Mouse (Mus musculus): ENCODE measurements around the gene Olig3. TPM values are rescaled to one million over a fixed set of nuclear protein-coding genes. Genes with fewer than 3 reads are reported as not detected.

Gene Olig3
- polyA plus RNA-seq (2016; fragmentation: Nextera tagmentation; extraction: Ambion mirVana) = 3.4 and 10.2 TPM in 2 replicates

GRCm38 (mm10) chr10:19356071-19356583 lies at the start of gene Olig3:
TSS of gene Olig3 (plus strand) at chr10:19356533.
- no peak for DNase-seq (ENCODE audit: low spot score)
- peaks cover 20% of the 10 kb centered on the region for H3K4me1 ChIP-seq
- H3K27ac ChIP-seq (replicated peaks) = no peak within 1 kb of the TSS
- peak within 1 kb of the TSS; percentile 47 for H3K4me3 ChIP-seq
- peaks cover 100% of the 10 kb centered on the region for H3K27me3 ChIP-seq (replicated peaks; ENCODE audit: low read depth, poor library complexity, severe bottlenecking)
- WGBS = 2% methylated on average over 9 of the region's 9 CpGs
- H3K9me3 ChIP-seq = no peaks in the 10 kb centered on the region
- no peaks in the 10 kb centered on the region for H3K36me3 ChIP-seq (replicated peaks)

GRCm38 (mm10) chr10:19309681-19310395 lies 46.5 kb upstream of the Olig3 start:
- Histone ChIP-seq H3K4me3 (no peak overlapping the region), H3K27me3 (replicated peaks; ENCODE audit: low read depth, poor library complexity, severe bottlenecking) (no peaks in the 10 kb centered on the region), H3K27ac (replicated peaks) (no peak overlapping the region; the same call in 1 of the 2 replicates), H3K4me1 (peaks cover 5% of the 10 kb centered on the region; the same call in 1 of the 2 replicates), H3K9me3 (no peaks in the 10 kb centered on the region), H3K36me3 (replicated peaks) (no peaks in the 10 kb centered on the region)
- 29% methylated on average over 5 of the region's 5 CpGs for WGBS
- peak; percentile 21 for DNase-seq (ENCODE audit: low spot score)

GRCm38 (mm10) chr10:19310471-19310870 lies 45.9 kb upstream of the Olig3 start:
- Histone ChIP-seq H3K4me1 (peaks cover 5% of the 10 kb centered on the region; the same call in 1 of the 2 replicates), H3K4me3 (no peak overlapping the region), H3K9me3 (no peaks in the 10 kb centered on the region), H3K27me3 (replicated peaks; ENCODE audit: low read depth, poor library complexity, severe bottlenecking) (no peaks in the 10 kb centered on the region), H3K36me3 (replicated peaks) (no peaks in the 10 kb centered on the region), H3K27ac (replicated peaks) (no peak overlapping the region)
- 43% methylated on average over 5 of the region's 5 CpGs for WGBS
- no peak for DNase-seq (ENCODE audit: low spot score)

GRCm38 (mm10) chr10:19317962-19318812 lies 38.1 kb upstream of the Olig3 start:
- Histone ChIP-seq H3K9me3 (no peaks in the 10 kb centered on the region), H3K4me3 (no peak overlapping the region), H3K27ac (replicated peaks) (no peak overlapping the region), H3K36me3 (replicated peaks) (no peaks in the 10 kb centered on the region), H3K4me1 (no peaks in the 10 kb centered on the region), H3K27me3 (replicated peaks; ENCODE audit: low read depth, poor library complexity, severe bottlenecking) (peaks cover 7% of the 10 kb centered on the region)
- DNase-seq (ENCODE audit: low spot score) = no peak
- WGBS = 85% methylated on average over 19 of the region's 19 CpGs

- 80% methylated on average over 2 of the region's 2 CpGs for WGBS
Observed at GRCm38 (mm10) chr10:19321781-19322180, 34.6 kb upstream of the Olig3 start.

GRCm38 (mm10) chr10:19329191-19329777 lies 27.0 kb upstream of the Olig3 start:
- no peak overlapping the region for H3K4me3 ChIP-seq
- no peak overlapping the region for H3K27ac ChIP-seq (replicated peaks)
- 20% methylated on average over 3 of the region's 3 CpGs for WGBS
- no peak for DNase-seq (ENCODE audit: low spot score)
- H3K36me3 ChIP-seq (replicated peaks) = no peaks in the 10 kb centered on the region
- peaks cover 5% of the 10 kb centered on the region; the same call in 1 of the 2 replicates for H3K4me1 ChIP-seq
- H3K27me3 ChIP-seq (replicated peaks; ENCODE audit: low read depth, poor library complexity, severe bottlenecking) = peaks cover 19% of the 10 kb centered on the region
- no peaks in the 10 kb centered on the region for H3K9me3 ChIP-seq

More at GRCm38 (mm10) chr10:19321781-19322180, 34.6 kb upstream of the Olig3 start:
- DNase-seq (ENCODE audit: low spot score) = no peak
- no peak overlapping the region for H3K27ac ChIP-seq (replicated peaks)
- H3K27me3 ChIP-seq (replicated peaks; ENCODE audit: low read depth, poor library complexity, severe bottlenecking) = peaks cover 7% of the 10 kb centered on the region
- H3K9me3 ChIP-seq = no peaks in the 10 kb centered on the region
- H3K36me3 ChIP-seq (replicated peaks) = no peaks in the 10 kb centered on the region
- no peak overlapping the region for H3K4me3 ChIP-seq
- H3K4me1 ChIP-seq = no peaks in the 10 kb centered on the region

GRCm38 (mm10) chr10:19333425-19333824 lies 22.9 kb upstream of the Olig3 start:
- 70% methylated on average over 1 of the region's 1 CpGs for WGBS
- H3K36me3 ChIP-seq (replicated peaks) = no peaks in the 10 kb centered on the region
- H3K27me3 ChIP-seq (replicated peaks; ENCODE audit: low read depth, poor library complexity, severe bottlenecking) = peaks cover 28% of the 10 kb centered on the region
- no peak overlapping the region for H3K4me3 ChIP-seq
- no peak overlapping the region for H3K27ac ChIP-seq (replicated peaks)
- no peak for DNase-seq (ENCODE audit: low spot score)
- H3K4me1 ChIP-seq = peaks cover 5% of the 10 kb centered on the region; the same call in 1 of the 2 replicates
- H3K9me3 ChIP-seq = no peaks in the 10 kb centered on the region

GRCm38 (mm10) chr10:19338695-19339630 lies 17.4 kb upstream of the Olig3 start:
- WGBS = 6% methylated on average over 18 of the region's 18 CpGs
- Histone ChIP-seq H3K27me3 (replicated peaks; ENCODE audit: low read depth, poor library complexity, severe bottlenecking) (peaks cover 72% of the 10 kb centered on the region), H3K9me3 (no peaks in the 10 kb centered on the region), H3K36me3 (replicated peaks) (no peaks in the 10 kb centered on the region), H3K4me1 (0 out of 2 replicates have a peak, but pooled peaks cover 5% of the 10 kb centered on the region), H3K27ac (replicated peaks) (no peak overlapping the region), H3K4me3 (no peak overlapping the region)
- peak; percentile 30 for DNase-seq (ENCODE audit: low spot score)

GRCm38 (mm10) chr10:19344039-19344438 lies 12.3 kb upstream of the Olig3 start:
- peaks cover 71% of the 10 kb centered on the region for H3K27me3 ChIP-seq (replicated peaks; ENCODE audit: low read depth, poor library complexity, severe bottlenecking)

GRCm38 (mm10) chr10:19349326-19349725 lies 7.0 kb upstream of the Olig3 start:
- WGBS = 44% methylated on average over 3 of the region's 3 CpGs
- peaks cover 78% of the 10 kb centered on the region for H3K27me3 ChIP-seq (replicated peaks; ENCODE audit: low read depth, poor library complexity, severe bottlenecking)
- H3K4me3 ChIP-seq = no peak overlapping the region
- no peak overlapping the region for H3K27ac ChIP-seq (replicated peaks)
- H3K4me1 ChIP-seq = peaks cover 10% of the 10 kb centered on the region
- DNase-seq (ENCODE audit: low spot score) = no peak
- H3K9me3 ChIP-seq = no peaks in the 10 kb centered on the region
- no peaks in the 10 kb centered on the region for H3K36me3 ChIP-seq (replicated peaks)

More at GRCm38 (mm10) chr10:19344039-19344438, 12.3 kb upstream of the Olig3 start:
- no peak overlapping the region for H3K27ac ChIP-seq (replicated peaks)
- DNase-seq (ENCODE audit: low spot score) = no peak
- WGBS = 88% methylated on average over 6 of the region's 6 CpGs
- 0 out of 2 replicates have a peak, but pooled peaks cover 2% of the 10 kb centered on the region for H3K4me1 ChIP-seq
- no peak overlapping the region for H3K4me3 ChIP-seq
- H3K36me3 ChIP-seq (replicated peaks) = no peaks in the 10 kb centered on the region
- no peaks in the 10 kb centered on the region for H3K9me3 ChIP-seq

GRCm38 (mm10) chr10:19352006-19352877 lies 4.1 kb upstream of the Olig3 start:
- H3K27me3 ChIP-seq (replicated peaks; ENCODE audit: low read depth, poor library complexity, severe bottlenecking) = peaks cover 99% of the 10 kb centered on the region

More at GRCm38 (mm10) chr10:19352006-19352877, 4.1 kb upstream of the Olig3 start:
- WGBS = 1% methylated on average over 24 of the region's 24 CpGs
- peaks cover 19% of the 10 kb centered on the region for H3K4me1 ChIP-seq
- peak; percentile 49 for DNase-seq (ENCODE audit: low spot score)
- peak overlapping the region; percentile 35 for H3K4me3 ChIP-seq
- no peak overlapping the region for H3K27ac ChIP-seq (replicated peaks)
- H3K9me3 ChIP-seq = no peaks in the 10 kb centered on the region
- H3K36me3 ChIP-seq (replicated peaks) = no peaks in the 10 kb centered on the region
